Mouse (Mus musculus): ENCODE data around the gene Mrpl47.
"Not testable (repeated sequence)": the region's sequence is repeated elsewhere in the genome, so short reads cannot be mapped to it uniquely, and the experiment has no call there.

Mrpl47 gene

GRCm38 (mm10) chr3:32737172-32737655 lies at the start of gene Mrpl47:
TSS of gene Mrpl47 (minus strand) at chr3:32737605.
- no peak for DNase-seq

- no peak for DNase-seq
Measured at GRCm38 (mm10) chr3:32770781-32771180, 33.4 kb upstream of the Mrpl47 start.

GRCm38 (mm10) chr3:32763902-32764301 lies 26.5 kb upstream of the Mrpl47 start:
- no peak for DNase-seq

GRCm38 (mm10) chr3:32762962-32763361 lies 25.6 kb upstream of the Mrpl47 start:
- DNase-seq = no peak

- DNase-seq = no peak
Measured at GRCm38 (mm10) chr3:32759212-32759611, 21.8 kb upstream of the Mrpl47 start.

GRCm38 (mm10) chr3:32754384-32754915 lies 17.0 kb upstream of the Mrpl47 start:
- DNase-seq = no peak

- DNase-seq = no peak
Measured at GRCm38 (mm10) chr3:32749820-32750579, 12.6 kb upstream of the Mrpl47 start.

- DNase-seq = no peak
Measured at GRCm38 (mm10) chr3:32748384-32748783, 11.0 kb upstream of the Mrpl47 start.

- not testable (repeated sequence) for DNase-seq
Measured at GRCm38 (mm10) chr3:32745426-32745825, 8.0 kb upstream of the Mrpl47 start.

GRCm38 (mm10) chr3:32745001-32745400 lies 7.6 kb upstream of the Mrpl47 start:
- no peak for DNase-seq

- DNase-seq = no peak
Measured at GRCm38 (mm10) chr3:32742276-32742780, 4.9 kb upstream of the Mrpl47 start.

- no peak for DNase-seq
Measured at GRCm38 (mm10) chr3:32738549-32738948, 1.1 kb upstream of the Mrpl47 start.

GRCm38 (mm10) chr3:32736244-32737171 lies 897 bp downstream of the Mrpl47 start, which contains the start of gene Ndufb5:
TSS of gene Ndufb5 (plus strand) at chr3:32736990.
- DNase-seq = peak; percentile 99

GRCm38 (mm10) chr3:32727861-32728260 lies 9.5 kb downstream of the Mrpl47 start:
- DNase-seq = no peak

GRCm38 (mm10) chr3:32725951-32726350 lies 11.5 kb downstream of the Mrpl47 start:
- no peak for DNase-seq

- DNase-seq = no peak
Measured at GRCm38 (mm10) chr3:32724191-32724590, 13.2 kb downstream of the Mrpl47 start.

GRCm38 (mm10) chr3:32718271-32718670 lies 19.1 kb downstream of the Mrpl47 start:
- DNase-seq = peak; percentile 50

GRCm38 (mm10) chr3:32717403-32717802 lies 20.0 kb downstream of the Mrpl47 start:
- DNase-seq = not testable (repeated sequence)

- no peak for DNase-seq
Measured at GRCm38 (mm10) chr3:32713711-32714110, 23.7 kb downstream of the Mrpl47 start.

- no peak for DNase-seq
Measured at GRCm38 (mm10) chr3:32709388-32709787, 28.0 kb downstream of the Mrpl47 start.

GRCm38 (mm10) chr3:32708368-32709231 lies 28.8 kb downstream of the Mrpl47 start:
- DNase-seq = peak; percentile 99

GRCm38 (mm10) chr3:32708052-32708367 lies 29.4 kb downstream of the Mrpl47 start:
- DNase-seq = no peak
